Mouse (Mus musculus) erythroblast, embryonic 14.5 days (primary cell): Measurements from ENCODE around the gene Clec1b.

Source experiments
- GATA1 ChIP-seq: IDR thresholded peaks from 2 replicates; pipeline ENCODE4 v1.6.1; 2012; ENCODE audit warnings: low read length, inconsistent platforms, mixed read lengths
- TAL1 ChIP-seq: IDR thresholded peaks from 3 replicates; pipeline ENCODE4 v1.6.1; 2012; ENCODE audit warnings: low read length, inconsistent platforms, mixed read lengths

GRCm38 (mm10) chr6:129381736-129382135 lies 15.4 kb upstream of the Clec1b start:
- TF ChIP-seq GATA1 (no peak), TAL1 (no peak)
